Mouse (Mus musculus): ENCODE data around the gene Atl2. TPM values are rescaled to one million over a fixed set of nuclear protein-coding genes. Genes with fewer than 3 reads are reported as not detected.

Gene Atl2
- polyA plus RNA-seq (2014; fragmentation: Illumina TruSeq; extraction: RNeasy Lipid Tissue Mini Kit (QIAGEN cat#74804); ENCODE audit: low read depth, low replicate concordance): 282 TPM

GRCm38 (mm10) chr17:79895911-79896423 lies at the start of gene Atl2:
Gene Atl2 (minus strand): TSS chr17:79896123.

Other genes starting within 250 kb of the Atl2 start
- gene Cyp1b1, start 181.1 kb downstream of the Atl2 start, polyA plus RNA-seq (2014; fragmentation: Illumina TruSeq; extraction: RNeasy Lipid Tissue Mini Kit (QIAGEN cat#74804); ENCODE audit: low read depth, low replicate concordance): 135 TPM
- 100.0 TPM for gene Hnrnpll, start 166.2 kb upstream of the Atl2 start, polyA plus RNA-seq (2014; fragmentation: Illumina TruSeq; extraction: RNeasy Lipid Tissue Mini Kit (QIAGEN cat#74804); ENCODE audit: low read depth, low replicate concordance)
- 16.7 TPM for gene Galm, start 231.3 kb upstream of the Atl2 start, polyA plus RNA-seq (2014; fragmentation: Illumina TruSeq; extraction: RNeasy Lipid Tissue Mini Kit (QIAGEN cat#74804); ENCODE audit: low read depth, low replicate concordance)

Data from adrenal gland, adult 10 weeks (tissue).